Mouse (Mus musculus) liver (tissue): ENCODE data around the gene Chmp4b.

Source experiments
- DNase-seq: peaks from one replicate; pipeline ENCODE4 v3.0.0-alpha.2; 2020; ENCODE audit warnings: mixed read lengths

Chmp4b gene

GRCm38 (mm10) chr2:154720315-154720714 is 68.8 kb downstream of the Chmp4b start:
- DNase-seq = no peak

GRCm38 (mm10) chr2:154723473-154723872 is 72.0 kb downstream of the Chmp4b start:
- no peak for DNase-seq

DNA sequence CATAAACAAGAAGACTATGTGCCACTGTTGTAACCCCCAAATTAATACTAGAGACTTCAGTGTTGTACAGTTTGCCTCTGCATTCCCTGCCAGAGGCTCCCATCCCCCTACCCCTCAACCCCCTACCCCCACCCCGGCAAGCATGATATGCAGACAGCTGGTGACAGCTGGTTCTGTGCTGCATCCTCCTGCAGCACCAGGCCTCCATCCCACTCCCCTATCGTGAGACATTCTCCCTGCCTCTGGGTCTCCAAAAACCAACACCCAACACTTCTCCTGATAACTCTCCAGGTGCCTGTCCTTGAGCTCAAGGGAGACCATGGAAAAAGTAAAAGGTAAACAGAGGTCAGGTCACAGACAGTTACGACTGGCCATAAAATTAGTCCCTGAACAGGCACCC is 78.2 kb downstream of the Chmp4b start:
- DNase-seq = no peak

DNA sequence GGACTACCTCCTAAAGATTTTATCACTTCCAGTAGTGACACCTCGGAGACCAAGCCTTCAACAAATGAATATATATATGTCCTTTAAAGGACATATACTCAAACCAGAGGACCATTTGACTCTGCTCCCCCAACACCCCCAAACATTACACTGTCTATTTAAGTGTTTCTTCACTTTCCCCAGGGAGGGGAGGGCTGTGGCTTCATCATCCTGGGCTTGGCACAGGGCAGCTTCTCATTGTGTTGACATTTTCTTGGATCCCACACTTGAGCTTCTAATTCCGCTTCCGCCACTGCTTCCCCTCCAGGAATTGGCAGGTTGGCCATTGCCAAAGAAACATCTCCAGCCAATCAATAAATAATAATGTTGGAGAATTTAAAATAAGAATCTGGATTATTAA is 79.3 kb downstream of the Chmp4b start:
- DNase-seq = no peak

GRCm38 (mm10) chr2:154731916-154732315 is 80.4 kb downstream of the Chmp4b start:
- no peak for DNase-seq

DNA sequence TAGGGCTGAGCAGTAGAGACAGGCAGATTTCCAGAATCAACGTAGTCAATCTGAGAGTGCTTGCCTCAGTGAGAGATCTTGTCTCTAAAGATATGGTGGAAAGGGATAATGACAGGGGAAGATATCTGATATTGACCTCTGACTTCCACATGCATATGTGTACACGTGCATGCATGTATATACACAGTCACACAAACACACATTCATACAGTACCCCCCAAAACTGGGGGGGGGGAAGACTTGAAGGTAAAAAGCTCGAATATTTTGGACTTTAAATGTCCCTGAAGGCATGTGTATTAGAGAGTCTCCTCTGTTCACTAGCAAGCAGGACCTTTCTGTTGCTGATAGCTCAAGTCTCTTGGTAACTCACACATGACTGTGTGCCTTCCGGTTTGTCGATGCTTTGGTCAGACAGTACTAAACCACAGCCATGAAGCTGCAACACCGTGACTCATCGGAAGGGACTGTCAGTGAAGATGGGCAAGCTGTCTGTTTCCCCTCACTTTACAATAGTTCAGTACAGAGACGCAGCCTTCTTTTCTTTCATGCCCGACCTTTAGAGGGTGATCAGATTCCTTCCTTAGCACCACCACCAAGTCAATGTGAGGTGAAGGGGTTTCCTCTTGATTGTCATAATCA is 81.1 kb downstream of the Chmp4b start:
- DNase-seq = no peak

- no peak for DNase-seq
Observed at GRCm38 (mm10) chr2:154734977-154735376, 83.5 kb downstream of the Chmp4b start.

GRCm38 (mm10) chr2:154735416-154735815 is 83.9 kb downstream of the Chmp4b start:
- DNase-seq = no peak

- DNase-seq = no peak
Observed at GRCm38 (mm10) chr2:154735986-154736385, 84.5 kb downstream of the Chmp4b start.

DNA sequence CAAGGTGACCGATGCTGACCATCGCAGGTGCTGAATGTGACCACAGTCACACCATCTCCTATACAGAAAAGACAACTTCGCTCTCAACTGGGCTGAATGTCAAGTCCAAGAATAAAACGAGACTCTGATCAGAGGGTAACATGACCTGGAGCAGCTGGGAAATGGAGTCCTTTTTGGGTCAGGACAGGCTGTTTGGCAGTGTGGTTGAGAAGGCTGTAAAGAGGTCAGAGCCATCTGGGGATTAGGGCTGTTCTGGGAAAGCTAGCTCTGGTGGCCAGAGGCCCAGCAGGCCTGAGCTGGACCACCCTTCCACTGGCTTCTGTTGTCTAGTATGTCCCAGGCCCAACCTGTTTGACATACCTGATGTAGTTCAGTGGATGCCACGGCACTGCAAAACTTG is 87.1 kb downstream of the Chmp4b start:
- no peak for DNase-seq

- DNase-seq = no peak
Observed at GRCm38 (mm10) chr2:154742911-154743819, 91.7 kb downstream of the Chmp4b start.

GRCm38 (mm10) chr2:154743915-154744314 is 92.4 kb downstream of the Chmp4b start:
- DNase-seq = no peak
